Mouse (Mus musculus) midbrain, embryonic 15.5 days (tissue): ENCODE data around the gene Taf12. TPM values are rescaled to one million over a fixed set of nuclear protein-coding genes. Genes with fewer than 3 reads are reported as not detected.

Source experiments
- ATAC-seq: fragments of 200-750 bp; cut with Nextera tagmentation; replicated peaks from 2 replicates; pipeline ENCODE4 v1.8.0; 2017; ENCODE audit warnings: moderate TSS enrichment
- H3K27ac ChIP-seq: fragments of 300-500 bp; sonication (generic); 2 replicates; pipeline ENCODE4 v1.5.1; 2015; ENCODE audit warnings: mild to moderate bottlenecking, inconsistent platforms
- H3K27me3 ChIP-seq: fragments of 300-500 bp; sonication (generic); replicated peaks from 2 replicates; pipeline ENCODE4 v1.6.1; 2015; ENCODE audit warnings: inconsistent platforms
- H3K36me3 ChIP-seq: fragments of 300-500 bp; sonication (generic); replicated peaks from 2 replicates; pipeline ENCODE4 v1.6.1; 2015; ENCODE audit warnings: inconsistent platforms
- H3K4me1 ChIP-seq: fragments of 300-500 bp; sonication (generic); 2 replicates; pipeline ENCODE4 v1.6.1; 2015; ENCODE audit warnings: inconsistent platforms
- H3K4me2 ChIP-seq: fragments of 300-500 bp; sonication (generic); 2 replicates; pipeline ENCODE4 v1.6.1; 2015; ENCODE audit warnings: inconsistent platforms, mild to moderate bottlenecking, moderate library complexity
- H3K4me3 ChIP-seq: fragments of 300-500 bp; sonication (generic); 2 replicates; pipeline ENCODE4 v1.5.1; 2015; ENCODE audit warnings: mild to moderate bottlenecking, inconsistent platforms
- H3K9ac ChIP-seq: fragments of 300-500 bp; sonication (generic); 2 replicates; pipeline ENCODE4 v1.6.1; 2015; ENCODE audit warnings: mild to moderate bottlenecking, inconsistent platforms
- H3K9me3 ChIP-seq: fragments of 300-500 bp; sonication (generic); 2 replicates; pipeline ENCODE4 v1.6.1; 2016; ENCODE audit warnings: inconsistent platforms
- WGBS: fragments of 180-500 bp; shearing (Covaris S2); methylation state at CpG from one replicate; pipeline ENCODE4 v1.1.7; 2015; ENCODE audit warnings: mixed read lengths; 5-methylcytosine and 5-hydroxymethylcytosine counted together
- polyA plus RNA-seq: library from polyadenylated mRNA; unstranded; fragments of >200 nt; fragmentation: Nextera tagmentation; extraction: Ambion mirVana; gene quantifications from 2 replicates; pipeline ENCODE4 v1.2.1, GENCODE M21; 2015

The Taf12 gene
- polyA plus RNA-seq, 1 experiment from 2014 or later, result 45.2 TPM

- Histone ChIP-seq H3K9me3 (no peaks in the 10 kb centered on the region), H3K27ac (peak overlapping the region; percentile 78), H3K36me3 (peaks cover 18% of the 10 kb centered on the region), H3K27me3 (no peaks in the 10 kb centered on the region), H3K4me2 (peak overlapping the region; percentile 64), H3K4me1 (peaks cover 16% of the 10 kb centered on the region), H3K4me3 (peak overlapping the region; percentile 67), H3K9ac (peak overlapping the region; percentile 77)
- ATAC-seq, result no peak
- 6% methylated on average over 10 of the region's 10 CpGs for WGBS
These were observed 55.7 kb downstream of the Taf12 start for GRCm38 (mm10) chr4:132329835-132330354.

DNA sequence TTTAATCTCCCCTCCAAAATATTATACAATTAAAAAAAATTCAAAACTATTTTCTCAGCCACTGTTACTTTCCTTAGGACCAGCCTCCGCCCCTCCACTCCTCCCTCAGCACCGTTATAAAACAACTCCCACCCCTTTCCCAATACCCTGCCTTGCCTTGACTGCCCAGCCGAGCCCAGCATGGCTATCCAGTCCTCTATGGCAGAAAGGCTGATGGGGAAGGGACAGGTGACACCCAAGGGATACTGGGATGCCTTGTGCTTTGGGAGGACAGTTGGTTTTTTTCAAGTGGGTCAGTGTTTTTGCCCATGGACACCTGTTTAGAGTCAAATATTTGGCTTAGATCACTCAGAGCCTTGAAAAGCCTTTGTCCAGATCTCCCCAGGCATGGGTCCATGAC lies 57.8 kb downstream of the Taf12 start:
- 74% methylated on average over 3 of the region's 3 CpGs for WGBS
- no peak overlapping the region for H3K9ac ChIP-seq
- H3K27me3 ChIP-seq, result no peaks in the 10 kb centered on the region
- peaks cover 16% of the 10 kb centered on the region for H3K4me1 ChIP-seq
- H3K4me3 ChIP-seq, result no peak overlapping the region
- H3K36me3 ChIP-seq, result peaks cover 14% of the 10 kb centered on the region; the same call in 1 of the 2 replicates
- H3K27ac ChIP-seq, result no peak overlapping the region
- no peak for ATAC-seq
- H3K4me2 ChIP-seq, result no peak overlapping the region
- no peaks in the 10 kb centered on the region for H3K9me3 ChIP-seq

GRCm38 (mm10) chr4:132332880-132333279 lies 58.7 kb downstream of the Taf12 start:
- no peaks in the 10 kb centered on the region for H3K27me3 ChIP-seq
- no peak overlapping the region for H3K9ac ChIP-seq
- H3K36me3 ChIP-seq, result peaks cover 19% of the 10 kb centered on the region; the same call in 1 of the 2 replicates
- H3K4me2 ChIP-seq, result no peak overlapping the region
- no peaks in the 10 kb centered on the region for H3K9me3 ChIP-seq
- ATAC-seq, result no peak
- no peak overlapping the region for H3K4me3 ChIP-seq
- no peak overlapping the region for H3K27ac ChIP-seq
- 92% methylated on average over 6 of the region's 6 CpGs for WGBS
- peaks cover 16% of the 10 kb centered on the region for H3K4me1 ChIP-seq

DNA sequence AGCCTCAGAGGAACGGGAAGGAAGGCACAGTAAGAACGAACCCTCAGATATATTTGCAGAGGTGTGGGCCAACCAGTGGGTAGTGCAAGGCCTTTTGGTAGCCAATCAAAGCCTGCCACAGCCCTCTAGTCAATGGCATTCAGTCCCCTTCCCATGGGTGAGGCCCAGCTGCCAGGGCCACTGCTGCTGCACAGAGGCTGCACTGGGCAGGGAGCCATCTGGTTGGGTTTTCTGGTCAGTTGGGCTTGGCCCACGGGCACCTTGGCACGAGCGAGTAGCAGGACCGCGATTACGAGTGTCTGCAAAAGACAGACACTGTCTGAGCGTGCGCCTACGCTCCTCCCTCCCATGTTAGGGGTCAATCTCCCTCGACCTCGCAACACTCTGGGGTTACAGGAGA lies 64.8 kb downstream of the Taf12 start:
- no peaks in the 10 kb centered on the region for H3K9me3 ChIP-seq
- H3K4me1 ChIP-seq, result peaks cover 4% of the 10 kb centered on the region
- ATAC-seq, result no peak
- no peaks in the 10 kb centered on the region for H3K27me3 ChIP-seq
- H3K36me3 ChIP-seq, result peaks cover 20% of the 10 kb centered on the region; the same call in 1 of the 2 replicates
- H3K27ac ChIP-seq, result no peak overlapping the region
- WGBS, result 93% methylated on average over 13 of the region's 13 CpGs
- H3K4me2 ChIP-seq, result no peak overlapping the region
- no peak overlapping the region for H3K4me3 ChIP-seq
- no peak overlapping the region for H3K9ac ChIP-seq

DNA sequence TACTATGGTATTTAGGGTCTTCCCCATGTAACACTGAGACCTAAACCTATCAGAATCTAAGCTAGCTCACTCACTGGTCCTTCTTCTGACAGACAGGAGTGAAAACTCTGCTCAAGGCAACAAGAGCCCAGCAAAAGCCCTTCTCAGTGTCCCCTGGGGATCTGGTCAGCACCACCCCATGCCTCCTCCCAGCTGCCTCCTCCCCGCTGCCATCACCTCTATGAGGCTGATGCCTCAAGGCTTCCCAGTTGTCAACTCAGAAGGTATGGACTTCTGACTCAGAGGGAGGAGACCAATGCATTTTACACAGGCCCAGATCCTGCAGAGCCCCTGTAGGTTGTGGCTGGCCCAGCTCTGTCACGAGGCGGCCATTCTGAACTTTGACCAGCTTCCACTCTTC lies 67.3 kb downstream of the Taf12 start:
- H3K9me3 ChIP-seq, result no peaks in the 10 kb centered on the region
- no peak for ATAC-seq
- H3K4me1 ChIP-seq, result peaks cover 15% of the 10 kb centered on the region
- H3K9ac ChIP-seq, result no peak overlapping the region
- H3K4me3 ChIP-seq, result no peak overlapping the region
- no peak overlapping the region for H3K4me2 ChIP-seq
- WGBS, result 88% methylated on average over 3 of the region's 3 CpGs
- H3K36me3 ChIP-seq, result peaks cover 11% of the 10 kb centered on the region; the same call in 1 of the 2 replicates
- no peaks in the 10 kb centered on the region for H3K27me3 ChIP-seq
- no peak overlapping the region for H3K27ac ChIP-seq

GRCm38 (mm10) chr4:132344403-132345134 lies 70.4 kb downstream of the Taf12 start:
- 0 out of 2 replicates have a peak, but pooled peaks have one; percentile 22 for ATAC-seq
- WGBS, result 6% methylated on average over 13 of the region's 13 CpGs
- Histone ChIP-seq H3K4me3 (peak overlapping the region; percentile 83), H3K9me3 (no peaks in the 10 kb centered on the region), H3K4me2 (peak overlapping the region; percentile 89), H3K4me1 (peaks cover 15% of the 10 kb centered on the region), H3K27ac (no peak overlapping the region), H3K36me3 (no peaks in the 10 kb centered on the region), H3K27me3 (no peaks in the 10 kb centered on the region), H3K9ac (peak overlapping the region; percentile 69; the same call in 1 of the 2 replicates)

Other genes starting within 250 kb of the Taf12 start
- 0.08 TPM in 1 of 2 replicates, not detected in the other for gene Gm10300, start 199.7 kb upstream of the Taf12 start, polyA plus RNA-seq
- gene Epb41, start 199.1 kb upstream of the Taf12 start, polyA plus RNA-seq, result 74.4 and 80.1 TPM in 2 replicates
- gene Oprd1, start 129.9 kb upstream of the Taf12 start, polyA plus RNA-seq, result 0.37 and 0.48 TPM in 2 replicates
- gene Ythdf2, start 62.1 kb upstream of the Taf12 start, polyA plus RNA-seq, result 117 and 120 TPM in 2 replicates
- 45.7 and 47.4 TPM in 2 replicates for gene Gmeb1, start 12.8 kb upstream of the Taf12 start, polyA plus RNA-seq
- gene Rab42, start 29.0 kb downstream of the Taf12 start, polyA plus RNA-seq, result 2.0 and 2.4 TPM in 2 replicates
- gene Trnau1ap, start 55.2 kb downstream of the Taf12 start, polyA plus RNA-seq, result 71.2 and 84.6 TPM in 2 replicates
- 36.4 and 39.0 TPM in 2 replicates for gene Rcc1, start 79.2 kb downstream of the Taf12 start, polyA plus RNA-seq
- gene Phactr4, start 148.1 kb downstream of the Taf12 start, polyA plus RNA-seq, result 8.7 and 8.9 TPM in 2 replicates
- gene Med18, start 189.5 kb downstream of the Taf12 start, polyA plus RNA-seq, result 15.9 and 17.7 TPM in 2 replicates
- gene Sesn2, start 236.1 kb downstream of the Taf12 start, polyA plus RNA-seq, result 8.1 and 9.7 TPM in 2 replicates